Mouse (Mus musculus) myocyte (in vitro differentiated cells): ENCODE results near the gene Disp1.

Experiments used
- POLR2A ChIP-seq: IDR thresholded peaks from one replicate; pipeline ENCODE4 v1.6.1; 2011; ENCODE audit warnings: low read depth, mild to moderate bottlenecking, control low read depth, moderate library complexity; ENCODE audit not compliant: insufficient read length
- POLR2AphosphoS2 ChIP-seq: IDR thresholded peaks from one replicate; pipeline ENCODE4 v1.6.1; 2011; ENCODE audit warnings: low read depth, control low read depth; ENCODE audit not compliant: insufficient read length

DNA sequence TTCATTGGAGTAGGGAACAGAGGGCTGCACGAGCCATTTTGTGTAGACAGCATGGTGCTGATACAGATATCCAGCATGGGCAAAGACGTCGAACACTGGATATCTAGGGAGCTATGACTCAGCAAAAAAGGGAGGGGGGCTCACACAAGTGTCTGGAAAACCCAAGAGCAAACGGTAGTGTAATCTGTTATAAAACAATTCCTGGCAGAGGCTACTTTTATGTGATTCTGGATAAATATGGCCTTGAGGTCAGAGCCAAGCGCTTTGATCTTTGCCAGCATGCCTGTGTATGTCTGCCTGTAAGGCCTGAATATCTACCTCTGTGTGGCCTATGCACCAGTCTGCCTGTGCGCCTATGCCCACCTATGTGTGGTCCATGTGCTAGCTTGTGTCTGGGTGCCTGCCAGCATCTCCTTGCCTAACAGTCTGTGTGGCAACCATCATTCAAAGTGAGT is 8.5 kb downstream of the Disp1 start:
- no peak for TF ChIP-seq POLR2A
- no peak for TF ChIP-seq POLR2AphosphoS2
